Mouse (Mus musculus): ENCODE data around the gene Ppp1r12a. TPM values are rescaled to one million over a fixed set of nuclear protein-coding genes. Genes with fewer than 3 reads are reported as not detected.

Gene Ppp1r12a
- polyA plus RNA-seq, 1 experiment from 2014 or later: 71.0 TPM

DNA sequence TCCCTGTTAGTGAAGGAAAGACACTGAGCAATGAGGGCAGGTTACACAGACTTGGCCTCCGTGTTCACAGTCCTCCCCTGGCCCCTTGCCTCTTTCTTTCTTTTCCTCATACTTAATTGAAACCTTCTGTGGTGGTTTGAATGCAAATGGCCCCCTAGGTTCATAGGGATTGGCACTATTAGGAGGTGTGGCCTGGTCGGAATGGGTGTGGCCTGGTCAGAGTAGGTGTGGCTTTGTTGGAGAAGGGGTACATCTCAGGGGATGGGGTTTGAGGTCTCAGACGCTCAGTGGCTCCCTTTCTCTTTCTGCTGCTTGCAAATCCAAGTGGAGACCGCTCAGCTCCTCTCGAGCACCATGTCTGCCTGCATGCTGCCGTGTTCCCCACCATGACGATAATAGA lies 132.8 kb downstream of the Ppp1r12a start:
- Histone ChIP-seq H3K27ac (ENCODE audit: low read length) (no peak overlapping the region), H3K4me1 (ENCODE audit: control insufficient read depth, insufficient read depth, low read length) (no peaks in the 10 kb centered on the region), H3K4me3 (ENCODE audit: low read depth, low read length) (no peak overlapping the region), H3K36me3 (ENCODE audit: control insufficient read depth, insufficient read depth, low read length) (no peaks in the 10 kb centered on the region), H3K27me3 (ENCODE audit: control insufficient read depth, insufficient read depth, low read depth, low read length) (no peaks in the 10 kb centered on the region), H3K4me2 (ENCODE audit: low read length) (no peak overlapping the region), H3K9me3 (replicated peaks; ENCODE audit: control insufficient read depth, low read length, poor library complexity, severe bottlenecking) (no peaks in the 10 kb centered on the region), H3K9ac (ENCODE audit: low read depth, low read length) (no peak overlapping the region)
- no peak for ATAC-seq
- WGBS: 83% methylated on average over 7 of the region's 7 CpGs

GRCm38 (mm10) chr10:108296446-108296845 lies 134.5 kb downstream of the Ppp1r12a start:
- Histone ChIP-seq H3K9me3 (replicated peaks; ENCODE audit: control insufficient read depth, low read length, poor library complexity, severe bottlenecking) (no peaks in the 10 kb centered on the region), H3K4me1 (ENCODE audit: control insufficient read depth, insufficient read depth, low read length) (no peaks in the 10 kb centered on the region), H3K4me3 (ENCODE audit: low read depth, low read length) (no peak overlapping the region), H3K9ac (ENCODE audit: low read depth, low read length) (no peak overlapping the region), H3K4me2 (ENCODE audit: low read length) (no peak overlapping the region), H3K27me3 (ENCODE audit: control insufficient read depth, insufficient read depth, low read depth, low read length) (no peaks in the 10 kb centered on the region), H3K27ac (ENCODE audit: low read length) (no peak overlapping the region), H3K36me3 (ENCODE audit: control insufficient read depth, insufficient read depth, low read length) (no peaks in the 10 kb centered on the region)
- WGBS: 90% methylated on average over 7 of the region's 7 CpGs
- no peak for ATAC-seq

GRCm38 (mm10) chr10:108298261-108298660 lies 136.3 kb downstream of the Ppp1r12a start:
- no peaks in the 10 kb centered on the region for H3K4me1 ChIP-seq (ENCODE audit: control insufficient read depth, insufficient read depth, low read length)
- no peaks in the 10 kb centered on the region for H3K36me3 ChIP-seq (ENCODE audit: control insufficient read depth, insufficient read depth, low read length)
- H3K9ac ChIP-seq (ENCODE audit: low read depth, low read length): no peak overlapping the region
- H3K4me2 ChIP-seq (ENCODE audit: low read length): no peak overlapping the region
- no peak overlapping the region for H3K4me3 ChIP-seq (ENCODE audit: low read depth, low read length)
- ATAC-seq: no peak
- no peak overlapping the region for H3K27ac ChIP-seq (ENCODE audit: low read length)
- H3K27me3 ChIP-seq (ENCODE audit: control insufficient read depth, insufficient read depth, low read depth, low read length): no peaks in the 10 kb centered on the region
- H3K9me3 ChIP-seq (replicated peaks; ENCODE audit: control insufficient read depth, low read length, poor library complexity, severe bottlenecking): no peaks in the 10 kb centered on the region
- WGBS: 95% methylated on average over 13 of the region's 13 CpGs

DNA sequence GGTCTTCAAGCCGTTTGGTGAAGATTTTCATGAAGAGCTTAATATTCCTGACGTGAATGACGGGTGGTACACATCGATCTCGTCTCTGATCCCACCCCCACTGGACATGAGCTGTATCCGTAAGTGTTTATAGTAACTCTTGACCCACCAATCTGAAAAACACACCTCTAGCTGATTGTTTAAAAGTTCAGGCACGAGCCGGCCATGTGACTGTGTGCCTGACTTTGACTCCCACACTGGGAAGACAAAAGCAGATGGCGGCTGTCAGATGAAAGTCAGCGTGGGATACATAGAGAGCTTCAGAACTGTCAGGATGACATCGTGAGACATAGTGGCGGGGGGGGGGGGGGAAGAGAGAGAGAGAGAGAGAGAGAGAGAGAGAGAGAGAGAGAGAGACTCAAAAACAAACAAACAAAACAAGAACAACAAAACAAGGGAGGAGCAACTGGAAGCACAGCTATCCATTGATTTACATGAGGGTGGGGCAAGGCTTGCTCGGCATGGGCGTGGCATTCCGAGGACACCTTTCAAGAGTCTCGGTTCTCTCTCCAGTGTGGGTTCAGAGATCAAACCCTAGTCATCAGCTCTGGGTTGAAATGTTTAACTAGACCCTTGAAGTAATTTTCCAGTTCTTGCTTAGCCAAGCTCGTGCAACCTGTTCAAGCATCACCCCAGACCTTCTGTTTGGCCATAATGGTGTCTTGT lies 137.0 kb downstream of the Ppp1r12a start:
- Histone ChIP-seq H3K4me1 (ENCODE audit: control insufficient read depth, insufficient read depth, low read length) (no peaks in the 10 kb centered on the region), H3K4me3 (ENCODE audit: low read depth, low read length) (no peak overlapping the region), H3K27ac (ENCODE audit: low read length) (no peak overlapping the region), H3K4me2 (ENCODE audit: low read length) (no peak overlapping the region), H3K9me3 (replicated peaks; ENCODE audit: control insufficient read depth, low read length, poor library complexity, severe bottlenecking) (no peaks in the 10 kb centered on the region), H3K9ac (ENCODE audit: low read depth, low read length) (no peak overlapping the region), H3K36me3 (ENCODE audit: control insufficient read depth, insufficient read depth, low read length) (no peaks in the 10 kb centered on the region), H3K27me3 (ENCODE audit: control insufficient read depth, insufficient read depth, low read depth, low read length) (no peaks in the 10 kb centered on the region)
- 84% methylated on average over 16 of the region's 17 CpGs for WGBS
- ATAC-seq: no peak

GRCm38 (mm10) chr10:108299828-108300227 lies 137.8 kb downstream of the Ppp1r12a start:
- H3K4me3 ChIP-seq (ENCODE audit: low read depth, low read length): no peak overlapping the region
- no peak overlapping the region for H3K9ac ChIP-seq (ENCODE audit: low read depth, low read length)
- no peaks in the 10 kb centered on the region for H3K36me3 ChIP-seq (ENCODE audit: control insufficient read depth, insufficient read depth, low read length)
- H3K27ac ChIP-seq (ENCODE audit: low read length): no peak overlapping the region
- H3K4me1 ChIP-seq (ENCODE audit: control insufficient read depth, insufficient read depth, low read length): no peaks in the 10 kb centered on the region
- no peaks in the 10 kb centered on the region for H3K9me3 ChIP-seq (replicated peaks; ENCODE audit: control insufficient read depth, low read length, poor library complexity, severe bottlenecking)
- 80% methylated on average over 11 of the region's 11 CpGs for WGBS
- no peak for ATAC-seq
- H3K4me2 ChIP-seq (ENCODE audit: low read length): no peak overlapping the region
- H3K27me3 ChIP-seq (ENCODE audit: control insufficient read depth, insufficient read depth, low read depth, low read length): no peaks in the 10 kb centered on the region

GRCm38 (mm10) chr10:108300843-108301242 lies 138.8 kb downstream of the Ppp1r12a start:
- no peak overlapping the region for H3K4me3 ChIP-seq (ENCODE audit: low read depth, low read length)
- H3K9me3 ChIP-seq (replicated peaks; ENCODE audit: control insufficient read depth, low read length, poor library complexity, severe bottlenecking): no peaks in the 10 kb centered on the region
- peak; percentile 51 for ATAC-seq
- H3K4me2 ChIP-seq (ENCODE audit: low read length): peak overlapping the region; percentile 38
- no peaks in the 10 kb centered on the region for H3K27me3 ChIP-seq (ENCODE audit: control insufficient read depth, insufficient read depth, low read depth, low read length)
- no peak overlapping the region for H3K27ac ChIP-seq (ENCODE audit: low read length)
- no peaks in the 10 kb centered on the region for H3K36me3 ChIP-seq (ENCODE audit: control insufficient read depth, insufficient read depth, low read length)
- no peaks in the 10 kb centered on the region for H3K4me1 ChIP-seq (ENCODE audit: control insufficient read depth, insufficient read depth, low read length)
- WGBS: 13% methylated on average over 19 of the region's 19 CpGs
- no peak overlapping the region for H3K9ac ChIP-seq (ENCODE audit: low read depth, low read length)

- Histone ChIP-seq H3K9me3 (replicated peaks; ENCODE audit: control insufficient read depth, low read length, poor library complexity, severe bottlenecking) (no peaks in the 10 kb centered on the region), H3K27me3 (ENCODE audit: control insufficient read depth, insufficient read depth, low read depth, low read length) (no peaks in the 10 kb centered on the region), H3K36me3 (ENCODE audit: control insufficient read depth, insufficient read depth, low read length) (no peaks in the 10 kb centered on the region), H3K4me2 (ENCODE audit: low read length) (peak overlapping the region; percentile 10; the same call in 1 of the 2 replicates), H3K4me3 (ENCODE audit: low read depth, low read length) (no peak overlapping the region), H3K9ac (ENCODE audit: low read depth, low read length) (no peak overlapping the region), H3K27ac (ENCODE audit: low read length) (no peak overlapping the region), H3K4me1 (ENCODE audit: control insufficient read depth, insufficient read depth, low read length) (peaks cover 3% of the 10 kb centered on the region; the same call in 1 of the 2 replicates)
- WGBS: 58% methylated on average over 11 of the region's 11 CpGs
- no peak for ATAC-seq
These were observed 145.8 kb downstream of the Ppp1r12a start for GRCm38 (mm10) chr10:108307772-108308171.

GRCm38 (mm10) chr10:108310195-108310594 lies 148.2 kb downstream of the Ppp1r12a start:
- no peak overlapping the region for H3K9ac ChIP-seq (ENCODE audit: low read depth, low read length)
- H3K27ac ChIP-seq (ENCODE audit: low read length): no peak overlapping the region
- no peaks in the 10 kb centered on the region for H3K9me3 ChIP-seq (replicated peaks; ENCODE audit: control insufficient read depth, low read length, poor library complexity, severe bottlenecking)
- 89% methylated on average over 5 of the region's 5 CpGs for WGBS
- no peak overlapping the region for H3K4me2 ChIP-seq (ENCODE audit: low read length)
- no peak overlapping the region for H3K4me3 ChIP-seq (ENCODE audit: low read depth, low read length)
- H3K27me3 ChIP-seq (ENCODE audit: control insufficient read depth, insufficient read depth, low read depth, low read length): no peaks in the 10 kb centered on the region
- peaks cover 3% of the 10 kb centered on the region; the same call in 1 of the 2 replicates for H3K4me1 ChIP-seq (ENCODE audit: control insufficient read depth, insufficient read depth, low read length)
- no peaks in the 10 kb centered on the region for H3K36me3 ChIP-seq (ENCODE audit: control insufficient read depth, insufficient read depth, low read length)
- ATAC-seq: no peak

DNA sequence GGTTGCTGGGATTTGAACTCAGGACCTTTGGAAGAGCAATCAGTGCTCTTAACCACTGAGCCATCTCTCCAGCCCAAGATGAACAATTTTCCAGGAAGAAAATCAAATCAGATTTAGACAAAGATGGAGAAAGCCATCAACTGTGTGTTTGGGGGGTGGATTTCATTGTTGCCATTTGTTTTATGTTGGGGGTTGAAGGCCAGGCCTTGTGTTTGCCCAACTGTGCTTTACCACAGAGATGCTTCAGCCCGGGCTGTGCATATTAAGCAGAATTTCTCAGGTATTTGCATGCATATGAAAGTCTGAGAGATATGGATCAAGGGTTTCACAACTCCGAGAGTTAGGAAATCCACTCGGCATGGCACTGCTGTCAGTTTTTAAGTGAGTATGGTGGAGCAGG lies 149.4 kb downstream of the Ppp1r12a start:
- H3K4me2 ChIP-seq (ENCODE audit: low read length): no peak overlapping the region
- no peak overlapping the region for H3K4me3 ChIP-seq (ENCODE audit: low read depth, low read length)
- 84% methylated on average over 3 of the region's 3 CpGs for WGBS
- H3K36me3 ChIP-seq (ENCODE audit: control insufficient read depth, insufficient read depth, low read length): no peaks in the 10 kb centered on the region
- no peak overlapping the region for H3K27ac ChIP-seq (ENCODE audit: low read length)
- H3K9ac ChIP-seq (ENCODE audit: low read depth, low read length): no peak overlapping the region
- ATAC-seq: no peak
- no peaks in the 10 kb centered on the region for H3K27me3 ChIP-seq (ENCODE audit: control insufficient read depth, insufficient read depth, low read depth, low read length)
- peaks cover 3% of the 10 kb centered on the region; the same call in 1 of the 2 replicates for H3K4me1 ChIP-seq (ENCODE audit: control insufficient read depth, insufficient read depth, low read length)
- no peaks in the 10 kb centered on the region for H3K9me3 ChIP-seq (replicated peaks; ENCODE audit: control insufficient read depth, low read length, poor library complexity, severe bottlenecking)

Data from midbrain, embryonic 16.5 days (tissue).